Mouse (Mus musculus) WW6 (cell line): ENCODE results near the gene Syn1.
A peak's percentile ranks its signal among the peaks of the same experiment; 100 is the strongest.

Source experiments
- DNase-seq: peaks from one replicate; pipeline ENCODE4 v3.0.0-alpha.2; 2013; ENCODE audit warnings: low read depth, low spot score

Gene Syn1

DNA sequence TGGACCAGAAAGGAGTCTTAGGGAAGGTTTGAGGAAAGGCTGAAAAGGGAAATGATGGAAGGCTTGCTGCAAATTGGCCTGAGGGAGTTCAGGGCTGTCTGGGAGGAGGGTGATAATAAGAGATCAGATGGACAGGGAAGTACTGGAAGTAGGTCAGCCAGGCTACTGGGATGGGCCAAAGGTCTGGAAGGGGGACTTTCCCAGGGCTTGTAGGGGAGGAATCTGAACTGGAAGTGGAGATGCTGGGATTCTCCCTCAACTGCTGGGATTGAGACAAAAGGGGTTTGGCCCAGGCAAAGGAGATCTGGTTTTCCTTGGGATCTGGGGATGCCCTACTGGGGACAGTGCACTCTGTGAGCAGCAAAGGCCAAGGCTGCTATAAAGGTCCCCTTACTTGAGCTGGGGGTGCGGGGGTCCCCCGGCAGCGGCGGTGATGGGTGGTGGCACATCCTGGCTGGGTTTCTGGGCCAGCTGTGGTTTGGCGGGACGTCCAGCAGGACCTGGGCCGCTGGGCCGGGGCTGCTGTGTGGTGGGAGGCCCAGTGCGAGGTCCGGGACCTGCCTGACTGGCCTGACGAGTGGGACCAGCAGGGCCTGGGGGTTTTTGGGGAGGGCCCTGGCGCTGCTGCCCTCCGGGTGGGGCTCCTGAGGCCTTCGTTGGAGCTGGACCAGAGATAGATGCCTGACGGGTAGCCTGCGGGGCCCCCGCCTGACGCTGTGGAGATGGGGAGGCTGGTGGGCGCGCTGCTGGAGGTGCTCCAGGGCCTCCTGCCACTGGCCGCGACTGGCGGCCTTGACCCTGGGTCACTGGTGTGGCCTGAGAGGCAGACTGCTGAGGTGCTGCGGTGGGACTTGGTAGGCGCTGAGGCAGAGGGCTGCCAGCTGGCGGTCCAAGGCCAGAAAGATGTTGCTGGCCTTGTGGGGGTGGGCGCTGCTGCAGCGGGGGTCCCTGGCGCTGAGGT is 58.4 kb downstream of the Syn1 start:
- DNase-seq: no peak

DNA sequence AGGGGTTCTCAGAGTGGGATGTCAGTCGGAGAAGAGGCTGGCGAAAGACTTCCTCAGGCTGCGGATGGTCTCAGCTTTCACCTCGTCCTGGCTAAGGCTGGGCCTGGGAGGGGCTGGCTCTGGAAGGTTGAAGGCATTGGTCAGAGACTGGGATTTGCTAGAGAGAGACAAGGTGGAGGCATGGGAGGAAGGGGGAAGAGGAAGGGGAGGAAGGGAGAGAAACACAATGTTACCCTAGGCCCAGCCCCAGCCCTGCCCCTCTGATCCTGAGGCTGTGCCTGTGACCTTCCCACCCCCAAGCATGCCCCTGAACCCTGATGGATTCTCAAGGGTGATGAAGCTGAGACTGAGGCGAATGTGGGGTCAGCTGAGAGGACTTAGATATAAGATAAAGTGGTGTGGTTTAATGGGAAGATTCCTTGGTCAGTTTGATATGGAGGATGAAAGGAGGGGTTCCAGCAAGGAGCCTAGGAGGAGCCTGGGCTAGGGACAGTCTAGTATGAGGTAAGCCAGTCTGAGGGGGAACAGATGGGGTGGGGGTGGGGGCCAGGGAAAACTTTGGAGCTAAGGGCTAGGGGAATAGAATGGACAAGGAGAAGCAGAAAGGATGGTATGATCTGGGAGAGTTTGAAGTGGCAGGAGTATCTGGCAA is 59.2 kb downstream of the Syn1 start:
- no peak for DNase-seq

DNA sequence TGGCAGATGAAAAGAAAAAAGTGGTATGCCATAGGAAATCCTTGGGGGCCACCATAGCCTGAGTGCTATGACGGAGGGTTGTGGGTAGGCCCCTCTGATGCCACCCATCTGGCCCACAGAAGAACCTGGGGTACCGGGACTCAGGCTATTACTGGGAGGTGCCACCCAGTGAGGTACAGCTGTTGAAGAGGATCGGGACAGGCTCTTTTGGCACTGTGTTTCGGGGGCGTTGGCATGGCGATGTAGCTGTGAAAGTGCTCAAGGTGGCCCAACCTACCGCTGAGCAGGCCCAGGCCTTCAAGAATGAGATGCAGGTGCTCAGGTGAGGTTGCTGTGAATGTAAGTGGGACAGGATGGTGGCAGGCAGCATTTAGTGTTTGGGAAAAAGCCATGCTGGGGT is 67.0 kb downstream of the Syn1 start:
- no peak for DNase-seq

DNA sequence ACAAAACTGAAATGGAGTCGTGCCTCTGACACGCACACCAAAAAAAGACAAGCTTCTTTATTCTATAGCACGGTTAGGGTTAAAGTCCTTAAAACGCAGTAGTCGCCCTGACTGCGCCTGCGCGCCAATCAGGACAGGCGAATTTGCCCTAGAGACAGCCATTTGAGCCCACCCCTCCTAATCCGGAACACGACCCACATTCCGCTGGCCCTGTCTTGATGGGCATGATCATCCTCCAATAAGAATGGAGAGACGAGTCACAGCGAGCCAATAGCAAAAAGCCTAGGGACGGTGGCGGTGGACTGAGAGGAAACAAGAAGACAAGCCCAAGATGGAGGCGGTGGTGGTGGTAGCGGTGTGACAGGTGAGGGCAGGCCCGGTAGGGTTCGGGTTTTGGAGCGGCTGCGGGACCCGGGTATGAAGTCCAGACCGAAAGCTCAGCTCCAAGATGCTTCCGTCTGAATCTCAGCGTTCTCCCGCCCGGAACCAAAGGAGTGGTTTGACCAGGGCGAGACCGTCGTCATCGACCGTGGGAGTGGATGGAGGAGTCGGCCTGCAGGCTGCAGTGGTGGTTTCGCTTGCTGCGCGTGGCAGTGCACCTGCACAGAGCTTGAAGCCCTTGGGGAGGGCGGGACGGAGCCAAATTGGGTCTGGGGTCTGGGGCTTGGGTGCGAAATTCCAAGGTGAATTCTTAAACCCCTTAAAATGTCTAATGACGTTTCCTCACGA is 72.4 kb downstream of the Syn1 start:
- peak; percentile 81 for DNase-seq

DNA sequence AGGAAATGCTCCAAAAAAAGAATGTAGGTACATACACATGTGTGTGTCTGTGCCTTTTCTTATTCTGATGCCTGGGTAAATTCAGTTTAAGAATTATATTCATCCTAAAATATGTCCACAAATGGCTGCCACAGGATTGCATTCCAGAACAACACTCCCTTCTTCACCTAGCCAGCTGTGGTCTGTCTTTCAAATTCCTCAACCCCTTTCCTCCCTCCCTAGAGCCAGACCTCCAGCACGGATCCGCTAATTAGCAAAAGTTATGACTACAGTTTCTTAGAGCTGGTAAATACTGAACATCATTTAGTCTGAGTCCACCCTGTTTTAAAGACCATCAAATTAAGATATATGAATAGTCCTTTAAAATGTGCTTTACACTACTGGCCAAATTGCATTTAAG is 73.0 kb downstream of the Syn1 start:
- DNase-seq: no peak

DNA sequence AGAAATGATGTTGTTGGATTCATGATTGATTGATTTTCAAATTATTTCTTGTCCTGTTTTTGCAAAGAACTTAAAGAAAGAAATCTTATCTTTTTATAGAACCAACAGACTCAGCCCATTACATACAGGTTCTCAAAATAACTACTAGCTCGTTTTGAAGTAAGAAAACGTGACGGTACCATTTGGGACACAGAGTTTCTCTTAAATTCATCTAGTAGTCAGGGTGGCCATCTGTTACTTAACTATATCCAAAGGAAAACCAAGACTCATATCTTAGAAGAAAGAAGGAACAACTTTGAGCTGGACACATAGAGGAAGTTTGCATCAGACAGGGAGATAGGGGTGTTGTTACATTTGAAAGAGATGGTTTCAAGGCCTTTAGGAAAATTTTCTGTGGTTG is 73.6 kb downstream of the Syn1 start:
- DNase-seq: no peak

DNA sequence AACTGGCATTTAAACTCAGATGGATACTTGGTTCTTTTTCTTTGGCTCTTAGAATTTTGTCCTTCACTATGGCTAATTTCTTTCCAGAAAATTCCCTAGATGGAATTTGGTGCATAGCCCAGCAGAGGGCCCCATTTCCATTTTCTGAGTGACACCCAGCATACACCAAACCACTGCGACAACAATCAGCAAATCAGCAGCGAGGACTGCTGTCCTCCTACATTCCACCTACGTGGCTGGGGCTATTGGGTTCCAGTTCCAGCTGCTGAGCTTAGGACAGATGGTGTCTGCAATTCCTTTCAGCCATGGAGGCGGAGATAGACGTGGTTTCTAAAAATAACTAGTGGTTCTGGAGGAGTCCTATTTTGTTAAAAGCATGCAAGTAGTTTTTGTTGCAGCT is 91.9 kb downstream of the Syn1 start:
- DNase-seq: no peak

DNA sequence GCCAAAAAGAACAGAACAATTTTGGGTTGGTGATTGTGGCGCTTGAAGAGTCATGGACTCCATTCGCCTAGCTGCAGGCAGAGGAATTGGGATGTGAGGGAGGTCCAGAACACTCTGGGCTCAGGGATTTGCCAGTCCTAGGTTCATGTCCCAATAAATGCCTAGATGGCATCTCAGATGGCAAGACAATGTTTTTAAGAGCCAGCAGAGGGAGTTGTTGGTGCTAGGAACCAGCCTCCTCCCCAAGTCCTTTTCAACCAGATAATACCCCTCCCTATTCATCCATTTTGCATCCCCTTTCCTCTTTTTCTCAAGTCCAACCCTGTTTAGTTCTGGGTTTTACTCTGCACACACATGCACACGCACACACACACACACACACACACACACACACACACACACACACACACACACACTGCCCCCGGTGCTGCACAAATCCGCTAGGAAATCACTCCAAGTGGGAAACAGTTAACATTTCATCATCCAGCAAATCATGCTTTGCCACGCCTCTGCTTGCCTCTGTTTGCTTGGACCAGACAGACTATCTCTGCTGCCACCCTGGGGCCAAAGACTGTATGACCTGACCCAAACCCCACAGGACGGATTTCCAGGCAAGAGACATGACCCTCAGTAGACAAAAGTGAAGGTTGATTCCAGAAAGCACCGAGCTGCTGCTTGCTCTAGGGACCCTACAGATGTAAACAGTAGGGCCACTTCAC is 100.9 kb downstream of the Syn1 start:
- DNase-seq: no peak

DNA sequence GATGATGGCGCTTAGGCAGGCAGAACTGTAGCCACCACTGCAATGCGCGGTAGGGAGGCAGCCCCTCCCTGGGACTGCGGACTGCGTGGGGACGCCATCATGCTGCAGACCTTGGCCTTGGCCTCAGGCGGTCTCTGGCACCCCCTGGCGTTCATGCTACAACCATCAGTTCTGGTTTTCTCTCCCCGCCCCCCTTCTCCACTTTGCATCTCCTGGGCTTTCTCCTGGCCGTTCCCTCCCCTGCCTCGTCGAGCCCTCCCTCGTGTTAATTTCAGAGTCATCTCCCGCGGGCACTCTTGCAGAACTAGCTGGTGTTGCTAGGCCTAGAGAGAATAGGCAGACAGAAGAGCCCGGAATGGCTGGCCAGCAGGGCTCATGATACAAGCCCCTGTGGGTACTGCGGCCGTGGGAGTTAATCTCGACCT is 101.6 kb downstream of the Syn1 start:
- peak; percentile 63 for DNase-seq

DNA sequence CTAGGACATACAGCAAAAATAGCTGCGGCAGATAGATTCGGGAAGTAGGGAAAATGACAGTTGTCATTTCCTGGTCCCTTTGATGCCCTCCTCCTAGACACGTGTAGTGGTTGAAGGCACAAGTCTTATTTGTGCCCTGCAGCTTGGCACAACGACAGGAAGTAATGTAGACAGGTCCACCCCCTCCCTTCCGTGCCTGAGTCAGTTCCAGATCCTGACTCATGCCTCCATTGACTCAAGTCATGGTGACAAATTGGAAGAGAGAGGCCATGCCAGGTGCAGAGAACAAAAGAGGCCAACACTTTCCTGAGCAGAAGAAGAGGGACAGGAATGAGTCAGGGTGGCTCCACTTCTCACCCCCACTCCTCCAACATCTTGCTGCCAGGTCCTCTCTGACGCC is 103.8 kb downstream of the Syn1 start:
- DNase-seq: no peak
